Mouse (Mus musculus) ES-E14 (cell line): ENCODE data around the gene Slpi.

Experiments
- CHD2 ChIP-seq: IDR thresholded peaks from 2 replicates; pipeline ENCODE4 v1.6.1; 2014; ENCODE audit warnings: mild to moderate bottlenecking, low read depth, low read length, inconsistent platforms
- HCFC1 ChIP-seq: IDR thresholded peaks from 2 replicates; pipeline ENCODE4 v1.6.1; 2012; ENCODE audit warnings: low read length, inconsistent platforms, borderline replicate concordance; ENCODE audit not compliant: insufficient read depth
- MAFK ChIP-seq: IDR thresholded peaks from 2 replicates; pipeline ENCODE4 v1.6.1; 2014; ENCODE audit warnings: mild to moderate bottlenecking, low read depth, low read length, inconsistent platforms; ENCODE audit not compliant: insufficient read depth

- TF ChIP-seq CHD2 (no peak), HCFC1 (no peak), MAFK (no peak)
Observed at GRCm38 (mm10) chr2:164438257-164438656, 49.4 kb upstream of the Slpi start.
